Mouse (Mus musculus) T-helper 17 cell (primary cell): Measurements from ENCODE around the gene Zfp618.

Source experiments
- in situ Hi-C, 2 experiments: fragments of 300-600 bp; cut with MboI, MseI; formaldehyde crosslinking; loops; 1 replicate in 1 of 2; 2 replicates in 1 of 2; pipeline ENCODE4 v1.15.1; 2025; ENCODE audit warnings: high pct_unique_total_duplicates in 2 of 2

Gene Zfp618

GRCm38 (mm10) chr4:63063360-63063759, 98.0 kb downstream of the Zfp618 start:
- in situ Hi-C loops, result no loop called here

GRCm38 (mm10) chr4:63064911-63065310, 99.5 kb downstream of the Zfp618 start:
- in situ Hi-C loops, result no loop called here

GRCm38 (mm10) chr4:63066796-63067195, 101.4 kb downstream of the Zfp618 start:
- in situ Hi-C loops, result no loop called here

GRCm38 (mm10) chr4:63067822-63068221, 102.4 kb downstream of the Zfp618 start:
- in situ Hi-C loops, result no loop called here

GRCm38 (mm10) chr4:63068499-63069175, 103.3 kb downstream of the Zfp618 start:
- in situ Hi-C loops, result no loop called here

GRCm38 (mm10) chr4:63071413-63072260, 106.3 kb downstream of the Zfp618 start:
- in situ Hi-C loops, result no loop called here

GRCm38 (mm10) chr4:63073139-63073538, 107.8 kb downstream of the Zfp618 start:
- in situ Hi-C loops, result no loop called here

- in situ Hi-C loops, result no loop called here
Observed at GRCm38 (mm10) chr4:63079159-63079558, 113.8 kb downstream of the Zfp618 start.

- in situ Hi-C loops, result no loop called here
Observed at GRCm38 (mm10) chr4:63084473-63084889, 119.1 kb downstream of the Zfp618 start.

GRCm38 (mm10) chr4:63089484-63089883, 124.1 kb downstream of the Zfp618 start:
- in situ Hi-C loops, result no loop called here

GRCm38 (mm10) chr4:63091151-63091550, 125.8 kb downstream of the Zfp618 start:
- in situ Hi-C loops, result no loop called here

- in situ Hi-C loops, result no loop called here
Observed at GRCm38 (mm10) chr4:63097603-63098002, 132.2 kb downstream of the Zfp618 start.

GRCm38 (mm10) chr4:63100478-63100877, 135.1 kb downstream of the Zfp618 start:
- in situ Hi-C loops, result loop anchor here in 1 of 2 experiments (5.0 kb wide), 1 partner anchor 148 kb away; no protein-coding TSS in a partner anchor

GRCm38 (mm10) chr4:63102025-63102424, 136.7 kb downstream of the Zfp618 start:
- in situ Hi-C loops, result loop anchor here in 1 of 2 experiments (5.0 kb wide), 1 partner anchor 150 kb away; no protein-coding TSS in a partner anchor

GRCm38 (mm10) chr4:63105651-63106050, 140.3 kb downstream of the Zfp618 start:
- in situ Hi-C loops, result no loop called here

GRCm38 (mm10) chr4:63118639-63119437, 153.5 kb downstream of the Zfp618 start:
- in situ Hi-C loops, result loop anchor here (5.0 kb wide), 2 partner anchors 177 to 227 kb away; no protein-coding TSS in a partner anchor

- in situ Hi-C loops, result no loop called here
Observed at GRCm38 (mm10) chr4:63124861-63125466, 159.6 kb downstream of the Zfp618 start.

- in situ Hi-C loops, result no loop called here
Observed at GRCm38 (mm10) chr4:63129891-63130624, 164.7 kb downstream of the Zfp618 start.

- in situ Hi-C loops, result no loop called here
Observed at GRCm38 (mm10) chr4:63147268-63147667, 181.9 kb downstream of the Zfp618 start.

- in situ Hi-C loops, result loop anchor here in 1 of 2 experiments (5.0 kb wide), 1 partner anchor 296 kb away; no protein-coding TSS in a partner anchor
Observed at GRCm38 (mm10) chr4:63151127-63151526, 185.8 kb downstream of the Zfp618 start.
